Mouse (Mus musculus) T-helper 17 cell (primary cell): ENCODE data around the gene Sar1b.

Experiments used
- in situ Hi-C, 2 experiments: fragments of 300-600 bp; cut with MboI, MseI; formaldehyde crosslinking; loops; 1 replicate in 1 of 2; 2 replicates in 1 of 2; pipeline ENCODE4 v1.15.1; 2025; ENCODE audit warnings: high pct_unique_total_duplicates in 2 of 2

Sar1b gene

GRCm38 (mm10) chr11:51823963-51824753 lies 60.7 kb downstream of the Sar1b start:
- in situ Hi-C loops = loop anchor here in 1 of 2 experiments (5.0 kb wide), 2 partner anchors 73 to 143 kb away; partner anchors contain the start of gene Cdkn2aipnl

DNA sequence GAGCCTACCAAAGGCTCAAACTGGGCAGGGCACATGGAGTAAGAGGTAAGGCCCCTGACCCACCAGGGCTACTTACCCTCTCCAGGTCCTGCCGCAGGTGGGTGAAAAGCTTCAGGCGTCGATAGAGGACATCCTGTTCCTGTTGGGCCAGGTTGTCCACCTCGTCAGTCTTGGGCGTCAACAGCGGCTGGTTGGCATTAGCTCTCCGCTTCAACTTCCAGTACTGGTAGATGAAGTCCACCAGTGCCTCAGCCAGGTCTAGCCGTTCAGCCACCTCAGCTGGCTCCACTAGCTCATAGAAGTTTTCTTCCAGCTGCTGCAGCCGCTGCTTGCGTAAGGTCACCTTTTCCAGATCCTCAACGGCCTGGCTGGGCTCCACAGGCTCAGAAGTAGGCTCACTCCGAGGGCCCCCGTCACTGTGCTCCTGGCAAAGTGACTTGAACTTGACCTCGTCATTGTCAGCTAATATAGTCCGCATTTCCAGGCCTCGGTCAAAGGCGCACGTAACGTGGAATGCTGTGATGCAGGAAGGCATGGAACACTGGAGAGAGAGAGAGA lies 61.5 kb downstream of the Sar1b start:
- in situ Hi-C loops = loop anchor here in 1 of 2 experiments (5.0 kb wide), 2 partner anchors 72 to 142 kb away; partner anchors contain the start of gene Cdkn2aipnl

DNA sequence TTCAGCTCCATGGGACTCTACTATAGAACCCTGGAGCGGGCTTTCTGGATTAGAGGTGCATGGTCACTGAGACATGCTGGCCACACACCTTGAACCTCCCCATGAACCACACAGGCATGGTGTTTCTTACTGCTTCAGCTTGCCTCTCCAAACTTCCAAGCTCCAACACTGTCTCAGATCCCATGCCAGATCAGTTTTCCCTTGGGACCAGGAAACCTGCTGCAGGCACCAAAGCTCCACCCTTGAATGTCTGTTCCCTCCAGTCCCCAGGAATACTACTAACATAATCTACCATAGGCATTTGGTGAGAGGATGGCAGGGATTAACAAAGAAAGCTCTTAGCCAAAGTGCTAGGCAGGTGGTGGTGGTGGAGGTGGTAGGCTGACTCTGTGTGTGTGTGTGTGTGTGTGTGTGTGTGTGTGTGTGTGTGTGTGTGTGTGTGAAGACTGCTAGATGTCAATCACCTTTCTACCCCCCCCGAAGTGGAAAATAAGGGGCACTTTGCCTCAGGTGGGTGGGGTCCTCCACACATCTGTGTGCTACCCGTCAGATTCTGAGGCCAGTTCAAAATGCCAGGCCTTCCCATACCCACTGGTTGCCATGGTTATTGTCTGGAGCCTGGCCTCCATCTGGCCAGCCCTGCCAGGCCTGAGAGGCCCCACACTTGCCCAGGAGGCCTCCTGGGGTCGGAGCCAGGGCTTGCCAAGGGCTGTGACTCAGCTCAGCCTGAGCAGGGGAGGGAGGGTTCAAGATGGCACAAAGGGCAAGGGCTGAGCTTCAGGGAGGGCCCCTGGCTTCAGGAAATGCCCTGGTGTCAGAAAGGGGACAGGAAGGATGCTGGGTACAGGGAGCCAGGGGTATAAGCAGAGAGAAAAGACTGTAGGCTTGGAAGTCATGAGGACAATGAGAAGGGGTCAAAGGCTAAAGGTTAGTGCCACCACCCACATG lies 68.7 kb downstream of the Sar1b start:
- in situ Hi-C loops = no loop called here

- in situ Hi-C loops = no loop called here
These were observed 69.5 kb downstream of the Sar1b start for GRCm38 (mm10) chr11:51832992-51833391.

DNA sequence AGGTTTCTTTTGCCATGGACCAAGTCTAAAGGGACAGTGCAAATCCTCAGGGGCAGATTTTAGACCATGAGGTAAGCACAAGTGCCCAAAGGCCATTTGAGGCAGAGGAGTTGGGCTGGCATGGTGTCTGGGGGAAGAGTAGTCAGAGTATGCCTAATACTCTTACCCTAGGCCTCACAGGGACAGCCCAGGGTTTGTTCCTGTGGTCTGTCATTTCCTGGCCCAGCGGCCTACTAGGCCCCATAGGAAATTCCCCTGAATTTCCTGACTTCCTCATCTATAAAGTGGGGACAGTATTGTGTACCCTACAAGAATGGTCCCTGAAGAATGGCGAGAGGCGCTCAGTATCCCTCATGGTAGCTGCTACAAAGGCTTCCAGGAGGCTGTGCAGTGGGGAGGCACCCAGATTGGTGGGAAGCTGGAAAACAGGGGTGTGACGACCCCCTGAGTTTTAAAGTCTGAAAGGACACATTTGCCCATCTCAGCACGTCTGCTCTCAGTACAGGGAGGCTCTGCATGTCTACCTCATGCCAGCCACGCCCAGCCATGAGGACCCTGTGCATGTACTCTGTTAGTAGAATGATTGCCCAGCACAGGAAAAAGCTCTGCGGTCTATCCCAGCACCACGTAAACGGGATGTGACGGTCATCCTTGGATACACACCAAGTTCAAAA lies 70.0 kb downstream of the Sar1b start:
- in situ Hi-C loops = no loop called here

- in situ Hi-C loops = no loop called here
These were observed 70.6 kb downstream of the Sar1b start for GRCm38 (mm10) chr11:51834067-51834411.

GRCm38 (mm10) chr11:51835598-51835997 lies 72.1 kb downstream of the Sar1b start:
- in situ Hi-C loops = no loop called here

DNA sequence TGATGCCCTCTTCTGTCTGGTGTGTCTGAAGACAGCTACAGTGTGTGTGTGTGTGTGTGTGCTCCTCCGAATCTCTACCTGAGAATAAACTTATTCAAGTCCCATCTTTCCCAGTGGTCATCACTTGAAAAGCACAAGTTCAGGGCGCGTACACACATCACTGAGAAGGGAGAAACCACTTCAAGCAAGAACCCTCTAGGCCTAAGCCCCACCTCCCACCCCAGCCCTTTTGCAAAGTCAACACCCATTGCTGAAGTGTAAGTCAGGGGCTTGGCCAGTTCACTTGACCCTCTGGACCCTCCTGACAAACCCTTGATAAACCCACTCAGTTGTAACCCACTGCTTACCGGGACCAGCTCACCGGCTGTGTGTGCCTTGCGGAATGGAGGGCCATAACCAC lies 73.0 kb downstream of the Sar1b start:
- in situ Hi-C loops = no loop called here

DNA sequence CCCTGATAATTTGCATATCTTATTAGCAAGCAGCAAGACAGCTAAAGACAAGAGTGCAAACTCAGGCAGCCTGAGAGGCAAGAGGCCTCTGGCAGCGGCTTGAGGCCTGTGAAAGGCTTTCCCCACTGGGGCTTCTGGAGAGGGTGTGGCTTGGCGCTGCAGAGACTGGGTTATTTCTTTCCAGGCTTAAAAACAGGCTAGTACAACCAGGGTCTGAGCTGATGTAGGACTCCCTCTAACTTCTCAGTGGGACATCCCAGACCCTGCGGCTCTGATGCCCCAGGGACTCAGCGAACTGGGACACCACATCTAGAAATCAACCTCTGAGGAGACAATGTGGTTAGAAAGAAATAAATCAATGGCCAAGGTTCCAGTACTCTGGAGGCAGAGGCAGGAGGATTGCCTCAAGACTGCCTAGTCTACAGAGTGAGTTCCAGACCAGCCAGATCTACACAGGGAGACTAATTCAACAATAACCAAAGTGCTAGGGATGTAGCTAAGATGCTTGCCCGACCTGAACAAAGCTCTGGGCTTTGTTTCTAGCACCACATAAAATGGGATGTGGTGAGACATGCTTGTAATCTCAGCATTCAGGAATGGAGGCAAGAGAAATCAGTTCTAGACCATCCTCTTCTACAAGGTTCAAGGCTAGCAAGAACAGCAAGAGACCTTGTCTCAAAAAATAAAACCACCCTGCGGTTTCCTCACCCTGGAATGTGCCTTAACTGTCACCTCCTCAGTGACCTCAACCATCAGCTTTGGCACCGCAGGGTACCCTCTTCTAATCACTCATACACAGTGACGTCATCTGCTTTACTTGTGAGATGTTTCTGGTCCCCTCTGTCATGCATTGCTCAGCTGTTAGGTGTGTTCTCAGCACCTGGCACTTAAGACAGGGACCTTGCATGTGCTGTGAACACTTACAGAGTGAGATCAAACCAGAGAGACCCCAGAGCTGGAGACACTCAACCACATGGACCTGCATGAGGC lies 74.0 kb downstream of the Sar1b start:
- in situ Hi-C loops = no loop called here

- in situ Hi-C loops = no loop called here
These were observed 75.6 kb downstream of the Sar1b start for GRCm38 (mm10) chr11:51839106-51839505.

DNA sequence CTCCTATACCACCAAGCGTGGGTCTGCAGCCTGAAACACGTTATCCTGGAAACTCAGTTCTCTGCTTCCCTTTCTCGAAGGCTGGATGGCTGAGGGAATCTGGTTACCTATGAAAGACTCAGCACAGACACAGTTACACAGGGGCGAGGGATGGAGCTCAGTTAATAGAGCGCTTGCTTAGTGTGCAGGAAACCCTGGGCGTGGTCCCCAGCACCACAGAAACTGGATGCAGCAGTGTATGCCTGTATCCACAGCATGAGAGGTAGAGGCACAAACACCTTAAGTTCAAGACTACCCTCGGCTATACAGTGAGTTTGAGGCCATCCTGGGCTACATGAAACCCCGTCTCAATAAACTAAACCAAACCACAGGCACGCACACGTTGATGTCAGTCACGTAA lies 76.5 kb downstream of the Sar1b start:
- in situ Hi-C loops = no loop called here

GRCm38 (mm10) chr11:51840657-51841056 lies 77.2 kb downstream of the Sar1b start:
- in situ Hi-C loops = no loop called here

- in situ Hi-C loops = no loop called here
These were observed 77.7 kb downstream of the Sar1b start for GRCm38 (mm10) chr11:51841149-51841548.
